Mouse (Mus musculus) MEL (cell line): ENCODE data around the gene Pcsk5. TPM values are rescaled to one million over a fixed set of nuclear protein-coding genes. Genes with fewer than 3 reads are reported as not detected.

Experiments used
- DNase-seq: peaks from one replicate; pipeline ENCODE4 v3.0.0; 2011; ENCODE audit warnings: low read depth, low spot score
- H3K27ac ChIP-seq: 2 replicates; pipeline ENCODE4 v1.5.1; 2012; ENCODE audit warnings: low read depth, mild to moderate bottlenecking, control low read depth, low read length, moderate library complexity; ENCODE audit not compliant: control insufficient read depth
- H3K27me3 ChIP-seq, 2 experiments: fragments of 150-350 bp in 1 of 2; sonication (generic) in 1 of 2; 2 replicates each; pipeline ENCODE4 v1.6.1; 2012; ENCODE audit warnings: low read length in 2 of 2, mild to moderate bottlenecking in 2 of 2, improper control_type of control experiment in 1 of 2, moderate library complexity in 1 of 2; ENCODE audit not compliant: insufficient read depth in 2 of 2, control insufficient read depth in 1 of 2
- H3K36me3 ChIP-seq, 2 experiments: 2 replicates each; pipeline ENCODE4 v1.6.1; 2012 to 2014; ENCODE audit warnings: low read length in 2 of 2, improper control_type of control experiment in 1 of 2, inconsistent platforms in 1 of 2, mild to moderate bottlenecking in 1 of 2; ENCODE audit not compliant: insufficient read depth in 2 of 2, control insufficient read depth in 1 of 2
- H3K4me1 ChIP-seq, 2 experiments: fragments of 150-350 bp in 1 of 2; sonication (generic) in 1 of 2; 2 replicates each; pipeline ENCODE4 v1.6.1; 2012; ENCODE audit warnings: low read length in 2 of 2, improper control_type of control experiment in 1 of 2, mild to moderate bottlenecking in 1 of 2; ENCODE audit not compliant: insufficient read depth in 2 of 2, control insufficient read depth in 1 of 2
- H3K4me3 ChIP-seq, 2 experiments: fragments of 150-350 bp in 1 of 2; sonication (generic) in 1 of 2; 2 replicates each; pipeline ENCODE4 v1.5.1; 2012; ENCODE audit warnings: low read depth in 2 of 2, low read length in 2 of 2, mild to moderate bottlenecking in 2 of 2, moderate library complexity in 2 of 2, control low read depth in 1 of 2, improper control_type of control experiment in 1 of 2; ENCODE audit not compliant: control insufficient read depth in 1 of 2, insufficient read depth in 1 of 2
- H3K79me2 ChIP-seq: 2 replicates; pipeline ENCODE4 v1.6.1; 2012; ENCODE audit warnings: mild to moderate bottlenecking, low read length, moderate library complexity; ENCODE audit not compliant: control insufficient read depth, poor library complexity, insufficient read depth
- H3K9ac ChIP-seq: 2 replicates; pipeline ENCODE4 v1.6.1; 2012; ENCODE audit warnings: low read depth, mild to moderate bottlenecking, control low read depth, low read length, moderate library complexity; ENCODE audit not compliant: control insufficient read depth, poor library complexity, severe bottlenecking
- H3K9me3 ChIP-seq: fragments of 150-350 bp; sonication (generic); replicated peaks from 2 replicates; pipeline ENCODE4 v1.6.1; 2012; ENCODE audit warnings: mild to moderate bottlenecking, low read length, improper control_type of control experiment, moderate library complexity; ENCODE audit not compliant: insufficient read depth
- CHD2 ChIP-seq: IDR thresholded peaks from 2 replicates; pipeline ENCODE4 v1.6.1; 2011; ENCODE audit warnings: low read length, improper control_type of control experiment
- CTCF ChIP-seq, 3 experiments: IDR thresholded peaks in 2 of 3; conservative IDR thresholded peaks in 1 of 3; 2 replicates each; pipeline ENCODE4 v1.5.1; 2011 to 2012; ENCODE audit warnings: low read length in 3 of 3, low read depth in 2 of 3, mild to moderate bottlenecking in 2 of 3, improper control_type of control experiment in 1 of 3, inconsistent platforms in 1 of 3, mixed read lengths in 1 of 3, moderate library complexity in 1 of 3; ENCODE audit not compliant: control insufficient read depth in 1 of 3, insufficient read depth in 1 of 3, poor library complexity in 1 of 3, severe bottlenecking in 1 of 3
- E2F4 ChIP-seq: IDR thresholded peaks from 2 replicates; pipeline ENCODE4 v1.6.1; 2011; ENCODE audit warnings: low read depth, low read length, improper control_type of control experiment, borderline replicate concordance
- ELF1 ChIP-seq: IDR thresholded peaks from 2 replicates; pipeline ENCODE4 v1.6.1; 2014; ENCODE audit warnings: low read depth, mild to moderate bottlenecking, inconsistent platforms, low read length, improper control_type of control experiment, moderate library complexity
- ETS1 ChIP-seq: IDR thresholded peaks from 2 replicates; pipeline ENCODE4 v1.6.1; 2012; ENCODE audit warnings: low read depth, mild to moderate bottlenecking, inconsistent platforms, low read length, improper control_type of control experiment, moderate library complexity
- GABPA ChIP-seq: IDR thresholded peaks from 2 replicates; pipeline ENCODE4 v1.6.1; 2012; ENCODE audit warnings: low read depth, mild to moderate bottlenecking, inconsistent platforms, low read length, improper control_type of control experiment, moderate library complexity
- KAT2A ChIP-seq: conservative IDR thresholded peaks from 2 replicates; pipeline ENCODE4 v1.6.1; 2012; ENCODE audit warnings: low read depth, low read length, improper control_type of control experiment, inconsistent platforms
- MAFK ChIP-seq: IDR thresholded peaks from 2 replicates; pipeline ENCODE4 v1.6.1; 2011; ENCODE audit warnings: low read depth, mild to moderate bottlenecking, low read length, improper control_type of control experiment, borderline replicate concordance
- MEF2A ChIP-seq: IDR thresholded peaks from 2 replicates; pipeline ENCODE4 v1.6.1; 2014; ENCODE audit warnings: low read depth, mild to moderate bottlenecking, inconsistent platforms, low read length, improper control_type of control experiment; ENCODE audit not compliant: poor library complexity, insufficient replicate concordance, severe bottlenecking; ENCODE audit errors: extremely low read depth
- MYB ChIP-seq: IDR thresholded peaks from 2 replicates; pipeline ENCODE4 v1.6.1; 2011; ENCODE audit warnings: mild to moderate bottlenecking, low read depth, low read length, improper control_type of control experiment
- MYC ChIP-seq: IDR thresholded peaks from 2 replicates; pipeline ENCODE4 v1.6.1; 2011; ENCODE audit warnings: low read depth, mild to moderate bottlenecking, low read length, improper control_type of control experiment, moderate library complexity
- NRF1 ChIP-seq: IDR thresholded peaks from 2 replicates; pipeline ENCODE4 v1.6.1; 2014; ENCODE audit warnings: low read depth, mild to moderate bottlenecking, inconsistent platforms, low read length, improper control_type of control experiment, moderate library complexity; ENCODE audit not compliant: poor library complexity, insufficient read depth, severe bottlenecking
- POLR2AphosphoS2 ChIP-seq: IDR thresholded peaks from 2 replicates; pipeline ENCODE4 v1.6.1; 2011; ENCODE audit warnings: low read length, improper control_type of control experiment
- POLR2AphosphoS5 ChIP-seq: IDR thresholded peaks from 2 replicates; pipeline ENCODE4 v1.6.1; 2012; ENCODE audit warnings: low read depth, borderline replicate concordance, mild to moderate bottlenecking, inconsistent platforms, low read length, moderate library complexity, mixed read lengths
- RAD21 ChIP-seq: IDR thresholded peaks from 2 replicates; pipeline ENCODE4 v1.6.1; 2011; ENCODE audit warnings: mild to moderate bottlenecking, low read depth, low read length, improper control_type of control experiment
- SIN3A ChIP-seq: IDR thresholded peaks from 2 replicates; pipeline ENCODE4 v1.6.1; 2012; ENCODE audit warnings: low read length, improper control_type of control experiment, inconsistent platforms
- SMC3 ChIP-seq: IDR thresholded peaks from 2 replicates; pipeline ENCODE4 v1.6.1; 2011; ENCODE audit warnings: low read depth, low read length, improper control_type of control experiment
- TBP ChIP-seq: IDR thresholded peaks from 2 replicates; pipeline ENCODE4 v1.8.0; 2011; ENCODE audit warnings: low read depth, low read length, improper control_type of control experiment
- TCF12 ChIP-seq: IDR thresholded peaks from 2 replicates; pipeline ENCODE4 v1.6.1; 2014; ENCODE audit warnings: low read depth, mild to moderate bottlenecking, inconsistent platforms, low read length, improper control_type of control experiment, moderate library complexity
- UBTF ChIP-seq: IDR thresholded peaks from 2 replicates; pipeline ENCODE4 v1.6.1; 2012; ENCODE audit warnings: low read depth, mild to moderate bottlenecking, inconsistent platforms, low read length, improper control_type of control experiment, moderate library complexity, borderline replicate concordance; ENCODE audit not compliant: insufficient read depth
- ZC3H11A ChIP-seq: IDR thresholded peaks from 2 replicates; pipeline ENCODE4 v1.6.1; 2012; ENCODE audit warnings: low read depth, mild to moderate bottlenecking, inconsistent platforms, low read length, improper control_type of control experiment
- ZMIZ1 ChIP-seq: IDR thresholded peaks from 2 replicates; pipeline ENCODE4 v1.6.1; 2012; ENCODE audit warnings: low read depth, mild to moderate bottlenecking, inconsistent platforms, low read length, improper control_type of control experiment, moderate library complexity
- ZNF384 ChIP-seq: IDR thresholded peaks from 2 replicates; pipeline ENCODE4 v1.6.1; 2012; ENCODE audit warnings: low read depth, mild to moderate bottlenecking, inconsistent platforms, low read length, improper control_type of control experiment
- polyA plus RNA-seq, 2 experiments: library from polyadenylated mRNA; stranded (reverse) in 1 of 2; unstranded in 1 of 2; fragments of >175 nt in 1 of 2; fragments of >200 nt in 1 of 2; gene quantifications; 2 replicates each; pipeline versions ENCODE4 v1.2.1 to v1.2.4; 2012; ENCODE audit warnings: low replicate concordance in 2 of 2, low read depth in 1 of 2; ENCODE audit not compliant: insufficient read length in 2 of 2, insufficient read depth in 1 of 2, missing spikeins in 1 of 2
- total RNA-seq: library from RNA; depleted of rRNA; stranded (reverse); fragments of 300-350 nt; gene quantifications from 2 replicates; pipeline ENCODE4 v1.2.3, GENCODE M21; 2012

The Pcsk5 gene
- total and polyA plus RNA-seq, 3 experiments, result not detected

DNA sequence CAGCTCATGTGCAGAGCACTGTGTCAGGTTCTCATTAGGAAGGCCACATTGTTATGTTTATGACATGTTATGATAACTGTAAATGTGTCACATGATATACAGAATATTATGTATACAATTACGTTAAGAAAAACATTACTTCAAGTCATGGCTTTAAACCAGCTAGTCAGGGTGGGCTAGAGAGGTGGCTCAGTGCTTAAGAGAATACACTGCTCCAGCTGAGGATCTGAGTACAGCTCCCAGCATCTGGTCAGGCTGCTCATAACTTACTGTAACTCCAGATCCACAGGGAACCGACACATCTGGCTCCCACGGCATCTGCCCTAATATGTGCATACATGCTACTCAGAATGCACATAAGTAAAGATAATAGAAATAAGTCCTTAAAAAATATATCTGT is 187.5 kb downstream of the Pcsk5 start:
- Histone ChIP-seq H3K4me1 (no peaks in the 10 kb centered on the region), H3K36me3 (no peaks in the 10 kb centered on the region), H3K27ac (no peak overlapping the region), H3K27me3 (no peaks in the 10 kb centered on the region), H3K4me3 (no peak overlapping the region), H3K9ac (no peak overlapping the region), H3K9me3 (no peaks in the 10 kb centered on the region), H3K79me2 (no peaks in the 10 kb centered on the region)
- no peak for DNase-seq
- no peak for TF ChIP-seq KAT2A
- no peak for TF ChIP-seq E2F4
- TF ChIP-seq SIN3A, result no peak
- TF ChIP-seq NRF1, result no peak
- TF ChIP-seq TCF12, result no peak
- TF ChIP-seq MAFK, result no peak
- TF ChIP-seq GABPA, result no peak
- TF ChIP-seq MYB, result no peak

DNA sequence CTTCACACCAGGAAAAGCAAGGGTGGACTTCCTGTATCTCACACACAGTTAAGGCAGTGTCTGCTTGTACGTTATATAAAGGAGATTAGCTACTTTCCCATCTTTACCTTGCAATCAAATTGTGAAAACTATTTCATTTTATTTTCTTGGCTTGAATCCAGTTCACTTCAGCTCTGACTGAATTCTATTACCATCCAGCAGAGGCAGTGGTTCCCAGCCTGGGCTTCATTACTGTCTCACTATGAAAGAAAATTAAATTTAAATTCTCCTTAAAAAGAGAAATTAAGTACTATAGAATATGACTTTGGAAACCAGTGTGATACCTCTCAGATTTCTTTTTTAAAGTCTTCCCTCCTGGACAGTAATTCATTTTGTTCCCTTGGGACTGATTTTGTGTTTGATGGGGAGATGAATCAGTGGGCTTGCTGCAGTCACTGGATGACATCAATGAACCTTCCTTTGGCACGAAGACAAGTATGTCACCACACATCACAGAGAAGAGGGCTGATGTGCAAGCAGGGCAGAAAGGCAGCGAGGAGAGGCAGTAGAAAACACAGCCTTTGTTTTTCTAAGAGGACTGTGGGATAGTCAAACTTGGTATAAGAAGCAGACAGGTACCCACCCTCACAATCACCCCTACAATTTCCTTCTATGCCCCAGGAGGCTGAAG is 194.2 kb downstream of the Pcsk5 start:
- no peak overlapping the region for H3K9ac ChIP-seq
- H3K27ac ChIP-seq, result no peak overlapping the region
- no peaks in the 10 kb centered on the region for H3K9me3 ChIP-seq
- no peaks in the 10 kb centered on the region for H3K36me3 ChIP-seq
- H3K79me2 ChIP-seq, result no peaks in the 10 kb centered on the region
- H3K4me1 ChIP-seq, result no peaks in the 10 kb centered on the region
- TF ChIP-seq POLR2AphosphoS5 (no peak), GABPA (no peak), CHD2 (no peak), MYC (no peak), ETS1 (no peak), ZC3H11A (no peak), CTCF (IDR thresholded peaks at IDR 0.05 in 2 of 3, conservative IDR thresholded peaks at IDR 0.05 in 1 of 3; ENCODE audit: control insufficient read depth in 1 of 3, insufficient read depth in 1 of 3, low read depth in 2 of 3, low read length in 3 of 3, poor library complexity in 1 of 3, severe bottlenecking in 1 of 3) (no peak), ELF1 (no peak), ZNF384 (no peak), TBP (no peak), RAD21 (no peak), UBTF (no peak), SIN3A (no peak), POLR2AphosphoS2 (no peak), NRF1 (no peak), MYB (no peak), MEF2A (no peak), ZMIZ1 (no peak), SMC3 (no peak)
- DNase-seq, result no peak
- no peaks in the 10 kb centered on the region for H3K27me3 ChIP-seq
- H3K4me3 ChIP-seq, result no peak overlapping the region
